Mouse (Mus musculus) thymus, adult 2 months (tissue): ENCODE results near the gene Dpm3.

ENCODE experiments used
- CTCF ChIP-seq: fragments of 200-500 bp; IDR thresholded peaks from 2 replicates; pipeline ENCODE4 v1.5.1; 2012; ENCODE audit warnings: mild to moderate bottlenecking, control low read depth, low read length, moderate library complexity, borderline replicate concordance; ENCODE audit not compliant: control insufficient read depth, poor library complexity, insufficient read depth; ENCODE audit errors: extremely low read depth
- POLR2A ChIP-seq: fragments of 200-500 bp; IDR thresholded peaks from 2 replicates; pipeline ENCODE4 v1.6.1; 2012; ENCODE audit warnings: mild to moderate bottlenecking, low read length, control low read depth, moderate library complexity; ENCODE audit not compliant: control insufficient read depth, poor library complexity, insufficient read depth; ENCODE audit errors: extremely low read depth

DNA sequence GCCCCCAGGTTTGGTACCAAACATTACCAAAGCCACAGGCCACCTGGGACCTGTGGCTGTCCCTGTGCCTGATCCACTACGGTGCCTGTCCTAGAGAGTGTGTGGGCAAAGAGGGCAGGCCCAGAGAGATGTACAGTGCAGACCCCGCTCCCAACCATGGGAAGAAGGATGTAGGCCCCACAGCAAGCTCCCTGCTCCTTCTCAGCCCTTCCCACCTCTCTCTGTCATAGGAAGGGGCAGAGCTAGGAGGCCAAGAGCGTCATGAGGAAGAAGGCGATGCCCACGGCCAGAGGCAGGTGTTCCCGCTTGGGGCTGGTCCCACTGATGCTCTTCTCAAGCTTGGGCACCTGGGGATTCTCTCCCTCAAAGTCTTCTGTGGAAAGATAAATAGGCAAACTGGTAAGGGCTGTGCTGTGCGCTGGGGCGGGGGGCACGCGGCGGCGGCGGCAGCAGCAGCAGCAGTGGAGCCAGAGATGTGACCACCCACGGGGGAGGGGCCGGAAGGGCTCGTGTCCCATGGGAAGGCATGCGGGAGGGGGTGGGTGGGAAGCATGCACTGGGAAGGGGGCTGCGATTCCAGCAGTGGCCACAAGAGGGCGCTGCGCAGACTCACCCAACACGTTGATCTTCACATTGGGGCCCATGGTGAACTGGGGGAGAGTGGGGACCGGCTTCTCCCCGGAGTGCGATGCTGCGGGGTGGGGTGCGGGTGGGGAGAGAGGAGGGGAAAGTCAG lies 56.2 kb downstream of the Dpm3 start:
- TF ChIP-seq CTCF = peak; percentile 75; the same call in 1 of the 2 replicates
- no peak for TF ChIP-seq POLR2A
